Mouse (Mus musculus) fibroblast of lung, adult 2 months (primary cell): ENCODE results near the gene Knop1.

Source experiments
- DNase-seq: peaks from one replicate; pipeline ENCODE4 v3.0.0-alpha.2; 2011; ENCODE audit warnings: low read depth

The Knop1 gene

DNA sequence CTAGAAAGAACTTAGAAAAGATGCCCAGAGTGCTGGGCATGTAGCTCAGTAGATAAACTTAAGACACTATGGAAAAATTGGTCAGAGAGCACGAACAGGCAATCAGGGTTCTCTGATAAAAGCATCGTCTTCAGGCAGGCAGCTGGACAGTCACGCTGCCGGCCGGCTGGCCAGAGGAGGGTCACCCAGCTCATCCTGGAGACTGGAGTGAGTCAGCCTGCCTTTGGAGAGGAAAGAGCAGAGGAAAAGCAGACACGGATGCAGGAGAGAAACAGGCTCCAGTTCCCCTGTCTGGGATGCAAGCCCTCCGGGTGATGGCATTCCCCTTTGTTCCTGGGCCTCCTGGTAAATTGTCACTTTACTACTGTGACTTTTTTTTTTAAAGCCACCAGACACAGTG lies 58.5 kb downstream of the Knop1 start:
- no peak for DNase-seq

DNA sequence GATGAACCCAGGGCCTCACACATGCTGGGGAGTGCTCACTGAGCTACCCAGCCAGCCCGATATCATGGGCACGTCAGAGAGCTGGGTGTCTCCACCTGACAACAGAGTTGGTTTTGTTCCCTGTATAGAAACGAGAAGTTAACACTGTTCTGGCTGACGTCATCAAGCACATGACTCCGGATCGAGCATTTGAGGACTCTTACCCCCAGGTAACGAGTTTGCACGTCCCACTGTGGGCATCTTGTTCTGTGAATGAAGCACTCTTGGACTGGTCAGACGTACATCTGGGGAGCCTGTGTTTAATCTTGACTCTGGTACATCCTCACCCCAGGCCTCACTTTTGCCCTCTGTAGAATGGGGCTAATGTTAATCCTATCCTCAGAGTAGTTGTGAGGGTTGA lies 59.2 kb downstream of the Knop1 start:
- no peak for DNase-seq

DNA sequence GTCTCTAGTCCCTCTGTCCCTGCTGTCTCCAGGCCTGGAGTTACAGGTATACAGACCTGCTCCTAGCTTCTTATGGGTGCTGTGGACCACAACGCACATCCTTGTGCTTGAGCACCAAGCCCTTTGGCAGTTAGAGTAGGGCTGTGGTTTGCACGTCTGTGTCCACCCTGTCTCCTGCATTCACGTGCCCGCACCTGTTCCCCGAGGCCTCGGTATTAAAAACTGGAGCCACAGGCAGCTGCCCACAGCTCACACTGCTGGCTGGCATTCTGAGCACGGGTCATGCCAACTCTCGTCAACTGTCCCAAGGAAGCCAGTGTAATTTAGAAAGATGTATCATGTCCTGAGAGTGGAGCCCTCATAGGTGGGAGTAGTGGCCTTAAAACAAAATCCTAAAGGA lies 60.3 kb downstream of the Knop1 start:
- DNase-seq, result no peak

DNA sequence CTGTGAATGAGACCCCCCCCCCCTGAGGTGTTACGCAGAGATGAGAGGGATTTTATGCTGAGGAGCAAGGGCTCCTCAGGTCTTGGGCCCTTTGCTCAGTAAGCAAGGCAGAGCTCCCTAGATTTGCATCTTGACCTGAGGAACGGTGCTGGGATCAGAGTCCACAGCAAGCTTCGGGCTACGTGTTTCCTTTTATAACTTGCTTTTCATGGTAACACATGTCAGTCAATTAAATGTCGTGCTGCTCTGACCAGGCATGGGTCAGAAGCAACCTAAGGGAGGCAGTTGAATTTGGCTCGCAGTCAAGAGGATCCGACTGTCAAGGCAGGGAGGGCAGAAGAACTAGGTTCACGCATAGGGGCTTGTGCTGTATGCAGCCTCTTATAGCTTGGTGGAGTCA lies 62.2 kb downstream of the Knop1 start:
- no peak for DNase-seq
